Mouse (Mus musculus) mature B cell (primary cell): Measurements from ENCODE around the gene St6gal1.

Experiments used
- in situ Hi-C: fragments of 300-500 bp; cut with MboI; formaldehyde crosslinking; loops from 2 replicates; pipeline ENCODE4 v1.14.3; 2019

St6gal1 gene

GRCm38 (mm10) chr16:23223166-23223870, 1.2 kb upstream of the St6gal1 start:
- in situ Hi-C loops: loop anchor here (10.0 kb wide), 1 partner anchor 119 kb away; the partner anchor contains the start of gene Eif4a2

DNA sequence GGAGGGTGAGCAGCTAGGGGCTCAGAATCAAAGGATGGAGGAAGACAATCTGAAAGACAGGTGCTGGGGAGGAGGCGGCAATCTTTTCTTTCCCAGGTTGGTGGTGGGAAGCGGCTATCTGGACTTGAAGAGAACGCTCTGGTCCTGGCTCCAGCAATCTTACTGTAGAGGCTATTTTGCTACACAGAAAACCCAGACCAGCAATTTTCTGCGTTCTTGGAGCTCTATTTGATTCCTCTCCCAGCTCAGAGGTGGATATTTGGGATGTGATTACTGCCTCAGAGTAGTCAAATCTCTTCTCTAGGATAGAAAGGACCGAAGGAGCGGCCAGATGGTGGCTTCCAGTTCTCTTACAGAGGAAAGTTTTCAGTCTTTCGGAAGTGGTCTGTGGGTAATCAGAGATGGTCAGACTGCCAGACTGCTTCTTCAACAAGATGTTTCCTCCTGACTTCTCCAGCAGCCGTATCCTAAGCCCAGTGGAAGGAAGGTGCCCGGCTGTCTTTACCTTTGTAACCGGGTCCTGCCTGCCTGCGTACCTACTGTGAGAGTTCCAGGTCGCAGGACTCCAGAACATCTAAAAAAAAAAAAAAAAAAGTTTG, 570 bp upstream of the St6gal1 start:
- in situ Hi-C loops: loop anchor here (10.0 kb wide), 1 partner anchor 119 kb away; the partner anchor contains the start of gene Eif4a2

GRCm38 (mm10) chr16:23225069-23225721, 655 bp downstream of the St6gal1 start:
- in situ Hi-C loops: loop anchor here (10.0 kb wide), 1 partner anchor 120 kb away; the partner anchor contains the start of gene Eif4a2

DNA sequence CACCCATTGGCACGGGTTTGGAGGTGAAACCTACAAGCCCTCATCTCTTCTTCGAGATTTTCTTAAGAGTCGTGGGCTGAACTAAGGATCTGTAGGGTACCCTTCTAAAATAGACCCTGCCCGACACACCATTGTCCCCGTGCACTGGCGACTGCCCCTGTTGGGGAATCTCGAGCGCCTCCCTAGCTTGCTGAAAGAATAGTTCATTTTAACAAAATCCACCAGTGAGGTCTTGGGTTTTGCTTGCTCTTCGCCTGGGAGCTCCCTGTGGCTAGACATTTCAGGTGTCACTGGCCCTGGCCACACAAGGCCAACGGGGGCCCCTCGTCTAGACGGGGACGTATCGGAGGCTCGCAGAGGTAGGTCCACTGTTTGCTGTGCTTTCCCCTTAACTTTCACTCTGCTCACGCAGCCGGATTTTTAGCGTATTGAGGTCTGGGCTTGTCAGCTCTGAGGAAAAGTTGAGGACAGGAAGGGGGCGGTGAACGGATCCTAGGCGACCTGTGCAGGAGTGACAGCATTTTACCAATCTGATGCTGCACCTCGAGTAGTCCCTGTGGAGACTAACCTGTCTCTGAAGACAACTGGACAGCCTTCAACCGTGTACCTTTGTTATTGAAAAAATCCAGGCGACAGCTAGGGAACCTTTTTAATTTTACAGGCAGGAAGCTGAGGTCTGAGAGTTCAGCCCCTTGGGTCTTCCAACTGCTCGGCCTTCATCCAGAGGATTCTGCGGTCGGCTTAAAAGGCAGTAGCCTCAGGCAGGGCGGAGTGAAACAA, 1.5 kb downstream of the St6gal1 start:
- in situ Hi-C loops: loop anchor here (10.0 kb wide), 1 partner anchor 121 kb away; the partner anchor contains the start of gene Eif4a2

GRCm38 (mm10) chr16:23226601-23227351, 2.2 kb downstream of the St6gal1 start:
- in situ Hi-C loops: loop anchor here (10.0 kb wide), 1 partner anchor 122 kb away; the partner anchor contains the start of gene Eif4a2

DNA sequence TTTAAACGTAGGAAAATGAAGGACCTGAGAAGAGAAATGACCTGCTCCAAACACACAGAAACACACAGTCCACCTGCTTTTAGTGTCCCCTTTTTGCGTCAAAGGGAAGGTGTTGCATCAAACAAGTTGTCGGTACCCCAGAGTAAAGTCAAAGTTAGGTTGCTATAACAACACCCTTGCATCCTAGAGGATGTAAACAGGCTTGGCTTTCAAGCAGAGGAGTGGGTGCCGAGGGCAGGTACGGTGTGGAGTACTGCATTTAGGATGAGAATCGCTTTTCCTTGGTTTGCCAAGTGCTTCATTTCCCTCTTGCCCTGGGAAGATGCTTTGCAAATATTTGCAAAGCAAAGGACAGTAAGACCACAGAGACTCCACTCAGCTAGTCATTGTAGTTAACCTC, 3.3 kb downstream of the St6gal1 start:
- in situ Hi-C loops: loop anchor here (10.0 kb wide), 1 partner anchor 123 kb away; the partner anchor contains the start of gene Eif4a2

DNA sequence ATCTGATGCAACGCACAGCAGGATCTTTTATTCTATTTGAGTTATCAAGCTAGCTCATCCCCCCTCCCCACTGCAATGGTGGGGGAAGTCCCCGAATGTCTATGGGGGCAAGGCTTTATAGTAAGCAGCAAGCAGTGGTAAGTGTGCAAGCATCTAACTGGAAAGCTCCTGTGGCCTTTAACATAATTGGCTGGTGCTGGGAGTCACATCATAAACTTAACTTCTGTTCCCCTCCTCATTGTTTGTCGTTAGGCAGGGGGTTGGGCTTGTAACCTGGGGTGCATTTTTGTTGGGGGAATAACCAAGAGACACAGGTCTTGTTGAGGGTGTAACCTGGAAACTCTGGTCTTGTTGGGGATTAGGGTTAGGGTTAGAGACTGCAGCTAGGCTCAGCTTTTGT, 3.9 kb downstream of the St6gal1 start:
- in situ Hi-C loops: loop anchor here (10.0 kb wide), 1 partner anchor 124 kb away; the partner anchor contains the start of gene Eif4a2

GRCm38 (mm10) chr16:23229945-23230344, 5.4 kb downstream of the St6gal1 start:
- in situ Hi-C loops: loop anchor here (10.0 kb wide), 1 partner anchor 125 kb away; the partner anchor contains the start of gene Eif4a2

DNA sequence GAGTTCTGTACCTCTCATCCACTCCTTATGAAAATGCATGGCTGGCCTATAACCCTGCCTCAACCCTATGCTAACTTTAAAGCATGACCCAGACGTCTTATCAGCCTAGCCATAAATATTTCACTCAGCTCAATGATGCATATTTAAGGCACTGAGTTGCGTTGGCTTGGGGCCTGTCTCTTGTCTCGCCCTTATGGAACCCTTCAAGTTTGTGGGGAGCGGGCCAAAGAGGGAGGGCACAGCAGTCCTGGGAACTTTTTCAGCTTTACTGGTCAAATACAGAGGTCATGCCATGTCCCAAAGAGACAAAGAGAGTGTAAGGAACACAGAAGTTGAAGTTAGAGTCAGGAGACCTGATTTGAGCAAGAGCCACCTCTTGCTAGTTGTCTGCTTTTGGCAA, 6.6 kb downstream of the St6gal1 start:
- in situ Hi-C loops: no loop called here

- in situ Hi-C loops: no loop called here
Observed at GRCm38 (mm10) chr16:23232691-23233090, 8.2 kb downstream of the St6gal1 start.

GRCm38 (mm10) chr16:23233496-23233895, 9.0 kb downstream of the St6gal1 start:
- in situ Hi-C loops: no loop called here

- in situ Hi-C loops: no loop called here
Observed at GRCm38 (mm10) chr16:23234557-23234956, 10.0 kb downstream of the St6gal1 start.

DNA sequence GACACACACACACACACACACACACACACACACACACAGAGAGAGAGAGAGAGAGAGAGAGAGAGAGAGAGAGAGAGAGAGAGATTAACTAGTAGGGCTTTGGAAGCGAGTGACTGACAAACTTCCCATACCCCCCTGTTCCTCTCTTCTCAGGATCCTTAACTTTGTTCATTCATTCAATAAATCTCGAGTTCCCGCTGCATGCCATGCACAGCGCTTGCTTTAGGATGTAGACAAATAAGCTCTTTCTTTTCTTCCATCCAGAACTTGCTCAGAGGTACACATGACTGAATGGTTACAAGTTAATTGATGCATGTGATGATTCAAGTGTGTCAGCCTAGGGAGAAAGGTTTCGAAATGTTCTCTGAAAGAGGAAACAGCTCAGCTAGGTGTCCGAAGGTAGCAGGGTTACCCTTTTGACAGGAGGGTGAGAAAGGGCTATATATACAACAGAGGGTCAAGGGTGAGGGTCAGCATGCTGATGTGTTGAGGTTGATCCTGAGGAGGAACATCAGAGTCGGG, 10.7 kb downstream of the St6gal1 start:
- in situ Hi-C loops: no loop called here

DNA sequence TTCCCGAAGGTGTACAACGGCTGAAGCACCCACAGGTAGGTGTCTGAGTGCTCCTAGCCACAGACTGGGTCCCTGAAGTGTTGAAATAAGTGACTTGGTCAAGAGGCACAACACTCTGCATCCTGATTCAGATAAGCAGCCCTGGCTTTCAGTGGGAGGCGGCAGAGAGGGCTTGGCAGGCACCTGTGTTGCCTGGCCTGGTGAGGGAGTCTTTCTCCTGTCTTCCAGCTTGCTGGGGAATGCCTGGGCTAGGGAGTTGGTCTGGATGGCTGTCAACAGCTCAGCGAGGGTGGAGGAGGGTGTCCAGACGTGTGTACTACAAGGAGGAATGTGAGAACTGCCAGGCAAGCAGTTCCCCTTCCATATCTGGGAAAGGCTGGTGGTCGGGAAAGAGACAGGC, 15.0 kb downstream of the St6gal1 start:
- in situ Hi-C loops: no loop called here

DNA sequence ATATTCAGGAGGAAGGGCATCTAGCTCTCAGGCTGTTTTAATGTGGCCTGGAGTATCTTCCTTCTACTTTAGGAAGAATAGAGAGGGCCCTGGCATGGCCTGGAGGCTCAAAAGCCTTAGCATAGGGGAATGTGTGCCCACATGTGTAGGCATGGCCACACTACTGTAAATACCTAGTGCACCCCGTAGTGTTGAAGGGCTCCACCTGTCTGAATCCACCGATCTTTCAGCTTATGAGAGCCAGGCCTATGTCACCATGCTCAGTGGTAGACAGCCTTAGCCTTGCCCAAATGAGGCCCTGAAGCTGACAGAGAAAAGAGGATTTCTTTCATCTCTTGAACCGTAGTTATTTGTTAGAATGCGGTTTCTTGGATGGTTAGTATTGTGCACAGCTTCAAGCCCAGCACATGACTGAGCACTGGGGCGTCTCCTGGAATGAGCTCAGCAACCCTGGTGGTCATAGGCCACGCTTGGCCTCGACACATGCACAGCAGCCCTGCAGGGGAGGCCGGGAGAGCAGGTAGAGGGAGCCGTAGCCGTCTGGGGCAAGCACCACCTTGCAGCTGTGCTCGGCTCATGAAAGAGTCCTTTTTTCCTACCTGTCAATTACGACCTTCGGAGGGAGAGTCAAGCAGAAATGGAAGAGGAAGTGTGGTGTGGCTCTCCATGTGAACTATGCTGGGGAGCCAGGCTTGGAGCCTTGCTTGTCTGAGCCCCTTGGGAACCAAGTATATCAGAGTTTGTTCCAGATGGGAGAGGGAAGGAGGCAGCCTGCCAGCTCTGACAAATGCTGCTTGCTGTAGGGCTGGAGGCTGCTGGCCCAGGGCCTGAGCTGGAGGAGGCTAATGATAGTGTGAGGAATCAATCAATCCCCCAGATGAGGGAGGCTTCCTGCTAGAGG, 15.8 kb downstream of the St6gal1 start:
- in situ Hi-C loops: no loop called here

GRCm38 (mm10) chr16:23240950-23241259, 16.4 kb downstream of the St6gal1 start:
- in situ Hi-C loops: no loop called here

GRCm38 (mm10) chr16:23243726-23244425, 19.3 kb downstream of the St6gal1 start:
- in situ Hi-C loops: no loop called here

- in situ Hi-C loops: no loop called here
Observed at GRCm38 (mm10) chr16:23244486-23244885, 19.9 kb downstream of the St6gal1 start.

DNA sequence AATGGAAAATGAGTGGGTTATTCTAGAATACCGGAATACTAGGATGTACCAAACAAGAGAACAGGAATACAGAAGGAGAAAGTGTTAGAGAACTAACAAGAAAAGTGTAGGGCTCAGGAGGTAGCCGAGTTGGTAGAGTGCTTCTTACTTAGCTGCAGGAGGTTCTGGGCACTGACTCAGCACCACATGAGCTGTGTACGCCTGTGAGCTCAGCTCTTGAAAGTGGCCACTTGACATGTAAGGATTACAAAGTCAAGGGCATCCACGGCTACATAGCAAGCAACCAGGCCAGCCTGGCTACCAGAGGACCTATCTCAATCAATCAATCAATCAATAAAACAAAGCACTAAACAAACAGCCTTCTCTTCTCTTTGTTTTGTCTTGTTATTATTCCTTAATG, 24.7 kb downstream of the St6gal1 start:
- in situ Hi-C loops: no loop called here
